Mouse (Mus musculus) monocyte, adult 2 months (primary cell): Measurements from ENCODE around the gene Zbed6.
"Not testable (repeated sequence)": the region's sequence is repeated elsewhere in the genome, so short reads cannot be mapped to it uniquely, and the experiment has no call there.

ENCODE experiments used
- DNase-seq, 2 experiments: peaks; one replicate each; pipeline ENCODE4 v3.0.0; 2022; ENCODE audit warnings: low spot score in 2 of 2, low read depth in 1 of 2

The Zbed6 gene

GRCm38 (mm10) chr1:133660466-133661202, at the start of gene Zbed6:
TSS of gene Zbed6 (minus strand) at chr1:133660885.
- no peak for DNase-seq

- no peak for DNase-seq
These were observed 48.6 kb upstream of the Zbed6 start for GRCm38 (mm10) chr1:133709292-133709691.

- not testable (repeated sequence) for DNase-seq
These were observed 41.1 kb upstream of the Zbed6 start for GRCm38 (mm10) chr1:133701824-133702223.

- DNase-seq, result no peak
These were observed 37.4 kb upstream of the Zbed6 start for GRCm38 (mm10) chr1:133697935-133698620.

GRCm38 (mm10) chr1:133695901-133696300, 35.2 kb upstream of the Zbed6 start:
- DNase-seq, result no peak

GRCm38 (mm10) chr1:133694876-133695275, 34.2 kb upstream of the Zbed6 start:
- DNase-seq, result no peak

- DNase-seq, result no peak
These were observed 33.6 kb upstream of the Zbed6 start for GRCm38 (mm10) chr1:133694301-133694700.

- DNase-seq, result no peak
These were observed 32.9 kb upstream of the Zbed6 start for GRCm38 (mm10) chr1:133693536-133694114.

- no peak for DNase-seq
These were observed 31.5 kb upstream of the Zbed6 start for GRCm38 (mm10) chr1:133692195-133692594.

GRCm38 (mm10) chr1:133691046-133691445, 30.4 kb upstream of the Zbed6 start:
- DNase-seq, result no peak

GRCm38 (mm10) chr1:133689897-133690296, 29.2 kb upstream of the Zbed6 start, which contains the start of gene Lax1:
TSS of gene Lax1 (minus strand) at chr1:133690108.
- DNase-seq, result no peak

GRCm38 (mm10) chr1:133688301-133688700, 27.6 kb upstream of the Zbed6 start:
- DNase-seq, result no peak

- DNase-seq, result no peak
These were observed 25.2 kb upstream of the Zbed6 start for GRCm38 (mm10) chr1:133685749-133686519.

GRCm38 (mm10) chr1:133671801-133672200, 11.1 kb upstream of the Zbed6 start:
- no peak for DNase-seq

GRCm38 (mm10) chr1:133671266-133671665, 10.6 kb upstream of the Zbed6 start:
- DNase-seq, result no peak

GRCm38 (mm10) chr1:133670776-133671175, 10.1 kb upstream of the Zbed6 start:
- no peak for DNase-seq

- DNase-seq, result no peak
These were observed 9.5 kb upstream of the Zbed6 start for GRCm38 (mm10) chr1:133670190-133670589.

- DNase-seq, result no peak
These were observed 7.9 kb upstream of the Zbed6 start for GRCm38 (mm10) chr1:133668618-133669017.

- no peak for DNase-seq
These were observed 7.0 kb upstream of the Zbed6 start for GRCm38 (mm10) chr1:133667721-133668120.

GRCm38 (mm10) chr1:133665713-133666112, 5.0 kb upstream of the Zbed6 start:
- not testable (repeated sequence) for DNase-seq

GRCm38 (mm10) chr1:133664203-133664970, 3.7 kb upstream of the Zbed6 start:
- DNase-seq, result no peak
